Mouse (Mus musculus): ENCODE measurements around the gene Mylk2. TPM values are rescaled to one million over a fixed set of nuclear protein-coding genes. Genes with fewer than 3 reads are reported as not detected.
A peak's percentile ranks its signal among the peaks of the same experiment; 100 is the strongest.

The Mylk2 gene
- polyA plus RNA-seq, 1 experiment from 2014 or later = 0.43 TPM

DNA sequence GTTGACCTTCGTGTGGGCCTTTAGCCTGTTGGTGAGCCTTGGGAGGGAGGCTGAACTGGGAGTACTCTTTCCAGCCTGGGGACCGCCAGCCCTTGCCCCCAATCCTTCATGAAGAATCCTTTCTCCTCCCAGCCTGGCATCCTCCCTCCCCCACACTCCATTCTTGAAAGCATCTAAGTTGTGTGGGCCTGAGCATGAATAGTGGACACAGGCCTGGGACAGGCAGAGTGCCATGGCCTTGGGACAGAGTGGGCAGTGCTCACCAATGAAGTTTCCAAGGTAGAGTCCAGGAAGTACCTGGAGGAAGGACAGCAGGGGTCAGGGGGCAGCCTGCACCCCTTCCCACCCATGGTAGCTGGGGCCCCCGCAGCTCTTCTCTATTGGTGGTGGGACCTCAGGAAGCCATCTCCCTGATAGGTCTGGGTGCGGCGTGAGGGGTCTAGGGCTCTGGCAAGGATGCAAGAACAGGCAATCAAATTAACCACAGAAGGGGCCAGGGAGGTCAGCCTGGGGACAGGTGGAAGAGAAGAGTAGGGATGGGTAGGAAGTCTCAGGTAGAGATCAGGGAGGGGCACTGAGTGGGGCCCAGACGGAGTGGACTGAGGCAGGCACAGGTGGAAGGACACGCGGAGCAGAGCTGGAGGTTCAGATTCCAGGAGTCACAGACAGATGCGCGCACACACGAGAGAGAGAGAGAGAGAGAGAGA lies 39.4 kb downstream of the Mylk2 start:
- Histone ChIP-seq H3K9ac (peak overlapping the region; percentile 57; the same call in 1 of the 2 replicates), H3K27ac (no peak overlapping the region), H3K27me3 (peaks cover 82% of the 10 kb centered on the region), H3K4me1 (peaks cover 27% of the 10 kb centered on the region), H3K4me2 (peak overlapping the region; percentile 92), H3K4me3 (replicated peaks) (peak overlapping the region; percentile 61), H3K36me3 (no peaks in the 10 kb centered on the region), H3K9me3 (replicated peaks) (no peaks in the 10 kb centered on the region)
- WGBS = 37% methylated on average over 11 of the region's 11 CpGs
- no peak for ATAC-seq (replicated peaks; ENCODE audit: low FRiP score)

DNA sequence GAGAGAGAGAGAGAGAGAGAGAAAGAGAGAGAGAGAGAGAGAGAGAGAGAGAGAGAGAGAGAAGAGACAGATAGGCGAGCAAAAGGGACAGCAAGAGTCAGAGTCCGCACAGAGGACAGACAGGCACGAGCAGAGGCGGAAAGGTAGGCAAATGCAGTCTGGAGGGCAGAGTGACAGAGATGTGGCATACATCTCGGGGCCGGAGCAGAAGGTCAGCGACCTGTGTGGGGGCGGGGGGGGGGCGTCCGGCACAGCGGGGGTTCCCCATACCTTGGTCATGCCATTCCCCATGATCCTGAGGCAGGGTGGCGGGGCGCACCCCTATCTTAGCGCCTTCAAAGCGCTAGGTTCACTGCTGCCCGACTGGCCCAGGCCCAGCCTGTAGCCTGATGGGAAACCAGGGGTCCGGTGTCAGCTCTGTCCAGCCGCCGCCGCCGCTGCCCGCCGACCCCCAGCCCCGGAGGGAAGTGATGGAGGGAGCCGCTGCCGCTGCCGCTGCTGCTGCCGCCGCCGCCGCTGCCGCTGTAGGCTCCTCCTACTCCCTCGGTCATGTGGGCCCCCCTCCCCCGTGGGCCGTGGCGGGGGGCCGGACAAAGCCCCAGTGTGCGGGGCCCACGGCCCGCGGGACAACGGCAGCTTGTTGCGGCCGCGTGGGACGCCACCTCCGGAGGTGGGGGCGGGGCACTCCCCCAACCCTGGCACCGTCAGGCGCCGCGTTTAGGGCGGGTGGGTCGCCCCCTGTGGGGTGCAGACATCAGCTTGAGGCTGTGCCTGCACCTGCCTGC lies 40.1 kb downstream of the Mylk2 start, which contains the start of gene Dusp15:
Gene Dusp15 (minus strand): TSS at position 634 of the 785 bp plus-strand sequence.
- Histone ChIP-seq H3K27me3 (peaks cover 74% of the 10 kb centered on the region), H3K4me1 (peaks cover 27% of the 10 kb centered on the region), H3K27ac (0 out of 2 replicates have a peak within 1 kb of the TSS, but pooled peaks have one; percentile 28)

DNA sequence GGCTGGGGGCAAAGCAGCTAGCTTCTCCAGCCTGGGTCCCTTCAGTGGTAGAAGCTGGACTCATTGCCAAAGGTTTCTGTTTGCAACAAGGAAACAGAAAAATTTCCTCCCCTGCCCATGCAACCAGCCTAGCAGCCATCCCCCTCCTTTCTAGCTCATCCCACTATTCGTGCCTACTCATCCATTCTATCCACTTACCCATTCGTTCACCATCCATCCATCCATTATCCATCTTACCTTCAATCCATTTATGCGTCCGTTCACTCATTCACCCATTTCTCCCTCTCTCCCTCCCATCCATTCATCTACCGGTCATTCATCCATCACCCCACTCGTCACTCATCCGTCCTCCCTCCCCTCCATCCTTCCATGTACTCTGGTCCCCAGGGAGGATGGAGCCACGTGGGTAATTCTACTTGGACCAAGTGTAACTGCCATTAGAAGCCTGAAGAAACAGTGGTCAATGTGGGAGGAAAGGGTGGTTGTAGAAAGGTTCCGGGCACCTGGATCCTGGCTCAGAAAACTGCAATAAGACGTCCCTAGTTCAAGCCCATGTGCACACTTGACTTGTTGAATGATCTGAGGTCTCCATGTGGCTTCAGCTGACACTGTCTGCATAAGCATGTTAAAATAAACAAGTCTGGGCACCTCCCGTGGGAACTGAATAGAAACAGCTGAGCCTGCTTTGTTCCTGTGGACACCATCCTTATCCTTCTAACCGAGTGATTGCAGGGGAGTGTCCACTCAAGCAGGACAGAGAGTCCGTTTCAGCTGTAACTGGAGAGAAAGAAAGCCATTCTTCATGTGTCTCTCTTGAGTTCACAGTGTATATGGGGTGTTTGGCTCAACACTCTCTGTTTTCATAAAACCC lies 40.9 kb downstream of the Mylk2 start:
- Histone ChIP-seq H3K4me2 (peak overlapping the region; percentile 92), H3K4me1 (peaks cover 27% of the 10 kb centered on the region), H3K27ac (0 out of 2 replicates have a peak overlapping the region, but pooled peaks have one; percentile 28), H3K9ac (peak overlapping the region; percentile 57), H3K9me3 (replicated peaks) (no peaks in the 10 kb centered on the region), H3K27me3 (peaks cover 66% of the 10 kb centered on the region), H3K36me3 (no peaks in the 10 kb centered on the region), H3K4me3 (replicated peaks) (peak overlapping the region; percentile 61)
- ATAC-seq (replicated peaks; ENCODE audit: low FRiP score) = no peak
- WGBS = 12% methylated on average over 13 of the region's 13 CpGs

More for the DNA sequence above, 40.1 kb downstream of the Mylk2 start, which contains the start of gene Dusp15:
- WGBS = under 1% methylated on average over 54 of the region's 54 CpGs
- Histone ChIP-seq H3K4me3 (replicated peaks) (peak within 1 kb of the TSS; percentile 61), H3K9ac (peak within 1 kb of the TSS; percentile 57), H3K4me2 (peak within 1 kb of the TSS; percentile 92), H3K9me3 (replicated peaks) (no peaks in the 10 kb centered on the region), H3K36me3 (no peaks in the 10 kb centered on the region)
- ATAC-seq (replicated peaks; ENCODE audit: low FRiP score) = peak; percentile 57

DNA sequence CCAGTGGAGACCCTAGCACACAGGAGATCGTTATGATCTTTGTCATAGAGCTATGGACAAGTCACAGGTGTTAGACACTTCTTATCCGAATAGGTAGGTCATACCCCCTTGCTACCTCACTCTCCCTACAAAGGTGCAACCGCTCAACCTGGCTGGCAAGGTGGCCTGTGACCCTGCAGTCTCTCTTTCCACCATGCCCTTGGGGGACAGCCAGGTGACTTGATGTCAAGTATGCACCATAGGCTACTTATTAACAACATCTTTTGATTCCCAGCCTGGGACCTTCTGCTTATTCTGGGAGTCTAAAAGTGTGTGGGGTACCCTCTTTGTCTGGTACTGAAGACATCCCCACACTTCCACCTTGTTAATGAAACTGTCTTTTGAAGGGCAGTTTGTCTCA lies 47.0 kb downstream of the Mylk2 start:
- Histone ChIP-seq H3K4me2 (no peak overlapping the region), H3K9ac (no peak overlapping the region), H3K27me3 (peaks cover 10% of the 10 kb centered on the region; the same call in 1 of the 2 replicates), H3K27ac (no peak overlapping the region), H3K4me3 (replicated peaks) (no peak overlapping the region), H3K4me1 (peaks cover 6% of the 10 kb centered on the region; the same call in 1 of the 2 replicates), H3K36me3 (no peaks in the 10 kb centered on the region), H3K9me3 (replicated peaks) (no peaks in the 10 kb centered on the region)
- no peak for ATAC-seq (replicated peaks; ENCODE audit: low FRiP score)
- WGBS = 74% methylated on average over 3 of the region's 3 CpGs

DNA sequence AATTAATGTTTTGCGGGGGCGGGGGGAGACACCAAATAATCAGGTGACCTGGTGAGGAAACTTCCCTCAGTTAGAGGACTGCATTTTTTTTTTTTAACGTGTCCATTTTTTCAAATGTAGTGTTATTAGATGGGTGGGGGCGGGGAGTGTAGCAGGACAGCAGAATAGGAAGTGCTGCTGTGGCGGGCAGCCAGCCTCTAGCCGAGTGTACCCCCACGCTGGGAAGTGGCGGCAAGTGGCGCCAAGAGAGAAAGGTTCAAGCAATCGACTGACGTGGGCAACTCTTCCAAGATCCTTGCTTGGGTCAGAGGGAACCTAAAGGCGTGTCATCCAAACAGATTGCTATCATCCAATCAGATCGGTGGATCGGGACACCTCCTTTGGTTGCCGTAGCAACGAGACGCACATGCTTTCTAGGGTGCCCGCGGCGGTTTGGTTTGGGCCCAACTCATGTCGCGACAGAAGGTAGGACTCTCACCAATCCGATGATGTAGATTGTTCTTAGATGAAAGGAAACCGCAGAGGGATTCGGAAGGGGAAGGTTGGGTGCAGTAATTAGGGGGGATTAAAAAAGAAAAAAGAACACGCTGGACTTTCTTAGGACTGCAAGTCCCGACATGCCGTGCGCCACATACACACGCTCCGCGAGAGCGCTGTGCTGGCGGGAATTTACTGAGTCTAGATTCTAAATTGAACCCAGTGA lies 51.1 kb downstream of the Mylk2 start, which contains the start of gene Ttll9:
Gene Ttll9 (plus strand): TSS at position 395 of the 703 bp plus-strand sequence.
- peak within 1 kb of the TSS; percentile 42; the same call in 1 of the 2 replicates for H3K9ac ChIP-seq
- peak within 1 kb of the TSS; percentile 56 for H3K4me3 ChIP-seq (replicated peaks)
- no peak within 1 kb of the TSS for H3K27ac ChIP-seq
- ATAC-seq (replicated peaks; ENCODE audit: low FRiP score) = peak; percentile 92
- H3K4me2 ChIP-seq = peak within 1 kb of the TSS; percentile 87
- peaks cover 3% of the 10 kb centered on the region; the same call in 1 of the 2 replicates for H3K4me1 ChIP-seq
- H3K9me3 ChIP-seq (replicated peaks) = no peaks in the 10 kb centered on the region
- H3K27me3 ChIP-seq = no peaks in the 10 kb centered on the region; the same call in 1 of the 2 replicates
- no peaks in the 10 kb centered on the region for H3K36me3 ChIP-seq
- WGBS = 2% methylated on average over 34 of the region's 34 CpGs

DNA sequence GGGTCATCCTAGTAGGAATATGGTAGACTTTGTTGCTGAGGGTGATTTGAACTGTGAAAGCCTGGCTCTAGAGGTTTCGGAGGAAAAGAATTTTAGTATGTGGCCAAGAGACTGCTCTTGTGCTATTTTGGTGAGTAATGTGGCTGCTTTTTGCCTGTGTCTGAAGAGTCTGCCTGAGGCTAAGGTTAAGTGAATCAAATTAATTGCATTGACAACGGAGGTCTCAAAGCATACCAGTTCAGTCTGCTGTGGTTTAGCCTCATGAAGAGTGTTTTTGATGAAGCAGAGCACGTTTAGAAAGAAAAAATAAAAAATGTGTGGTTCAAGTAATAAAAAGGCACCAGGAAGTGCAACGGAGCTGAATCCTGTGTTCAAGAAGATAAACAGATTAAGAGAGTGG lies 54.4 kb downstream of the Mylk2 start:
- Histone ChIP-seq H3K27me3 (no peaks in the 10 kb centered on the region), H3K4me3 (replicated peaks) (no peak overlapping the region), H3K4me2 (no peak overlapping the region), H3K9me3 (replicated peaks) (no peaks in the 10 kb centered on the region), H3K27ac (no peak overlapping the region), H3K9ac (no peak overlapping the region), H3K36me3 (no peaks in the 10 kb centered on the region), H3K4me1 (peaks cover 3% of the 10 kb centered on the region; the same call in 1 of the 2 replicates)
- whole genome bisulfite sequencing = 71% methylated on average over 4 of the region's 4 CpGs
- ATAC-seq (replicated peaks; ENCODE audit: low FRiP score) = no peak

Small RNAs within 50 kb of the gene (microRNA-seq; reads per million reads assigned to microRNA genes)
- gene Mir5622 = 1.6 reads per million, percentile 4 among the genes with 10 or more reads in this experiment

Other genes starting within 250 kb of the Mylk2 start
- gene H13, start 241.9 kb upstream of the Mylk2 start, polyA plus RNA-seq (2015; fragmentation: Nextera tagmentation; extraction: Ambion mirVana) = 141 and 147 TPM in 2 replicates
- gene Mcts2, start 224.3 kb upstream of the Mylk2 start, polyA plus RNA-seq (2015; fragmentation: Nextera tagmentation; extraction: Ambion mirVana) = 29.5 and 31.0 TPM in 2 replicates
- gene Id1, start 175.1 kb upstream of the Mylk2 start, polyA plus RNA-seq (2015; fragmentation: Nextera tagmentation; extraction: Ambion mirVana) = 133 and 143 TPM in 2 replicates
- 16.4 and 20.9 TPM in 2 replicates for gene Cox4i2, start 157.2 kb upstream of the Mylk2 start, polyA plus RNA-seq (2015; fragmentation: Nextera tagmentation; extraction: Ambion mirVana)
- 99.5 and 106 TPM in 2 replicates for gene Bcl2l1, start 79.6 kb upstream of the Mylk2 start, polyA plus RNA-seq (2015; fragmentation: Nextera tagmentation; extraction: Ambion mirVana)
- 88.5 and 98.2 TPM in 2 replicates for gene Tpx2, start 63.4 kb upstream of the Mylk2 start, polyA plus RNA-seq (2015; fragmentation: Nextera tagmentation; extraction: Ambion mirVana)
- gene Foxs1, start 21.9 kb downstream of the Mylk2 start, polyA plus RNA-seq (2015; fragmentation: Nextera tagmentation; extraction: Ambion mirVana) = 5.1 and 6.9 TPM in 2 replicates
- 3.0 and 3.1 TPM in 2 replicates for gene Dusp15, start 40.3 kb downstream of the Mylk2 start, polyA plus RNA-seq (2015; fragmentation: Nextera tagmentation; extraction: Ambion mirVana)
- gene Ttll9, start 51.1 kb downstream of the Mylk2 start, polyA plus RNA-seq (2015; fragmentation: Nextera tagmentation; extraction: Ambion mirVana) = 1.1 and 1.6 TPM in 2 replicates
- gene Pdrg1, start 104.1 kb downstream of the Mylk2 start, polyA plus RNA-seq (2015; fragmentation: Nextera tagmentation; extraction: Ambion mirVana) = 111 and 112 TPM in 2 replicates
- gene Xkr7, start 120.5 kb downstream of the Mylk2 start, polyA plus RNA-seq (2015; fragmentation: Nextera tagmentation; extraction: Ambion mirVana) = not detected in 2 replicates
- gene Ccm2l, start 154.6 kb downstream of the Mylk2 start, polyA plus RNA-seq (2015; fragmentation: Nextera tagmentation; extraction: Ambion mirVana) = 3.5 and 3.6 TPM in 2 replicates
- 5.3 and 5.4 TPM in 2 replicates for gene Hck, start 197.1 kb downstream of the Mylk2 start, polyA plus RNA-seq (2015; fragmentation: Nextera tagmentation; extraction: Ambion mirVana)
- gene Tm9sf4, start 250.0 kb downstream of the Mylk2 start, polyA plus RNA-seq (2015; fragmentation: Nextera tagmentation; extraction: Ambion mirVana) = 90.9 and 93.2 TPM in 2 replicates

Data from kidney, embryonic 15.5 days (tissue).